Mouse (Mus musculus) hindbrain, embryonic 15.5 days (tissue): ENCODE data around the gene Rap2b. TPM values are rescaled to one million over a fixed set of nuclear protein-coding genes. Genes with fewer than 3 reads are reported as not detected.

ENCODE experiments used
- ATAC-seq: fragments of 200-750 bp; cut with Nextera tagmentation; 2 replicates; pipeline ENCODE4 v1.8.0; 2017; ENCODE audit warnings: low read depth, moderate number of reproducible peaks, moderate TSS enrichment; ENCODE audit not compliant: low FRiP score
- H3K27ac ChIP-seq: fragments of 300-500 bp; sonication (generic); replicated peaks from 2 replicates; pipeline ENCODE4 v1.5.1; 2015; ENCODE audit warnings: mild to moderate bottlenecking, inconsistent platforms
- H3K27me3 ChIP-seq: fragments of 300-500 bp; sonication (generic); 2 replicates; pipeline ENCODE4 v1.6.1; 2015; ENCODE audit warnings: control low read depth, inconsistent platforms
- H3K36me3 ChIP-seq: fragments of 300-500 bp; sonication (generic); 2 replicates; pipeline ENCODE4 v1.6.1; 2015; ENCODE audit warnings: control low read depth, inconsistent platforms
- H3K4me1 ChIP-seq: fragments of 300-500 bp; sonication (generic); replicated peaks from 2 replicates; pipeline ENCODE4 v1.6.1; 2015; ENCODE audit warnings: control low read depth, inconsistent platforms
- H3K4me2 ChIP-seq: fragments of 300-500 bp; sonication (generic); 2 replicates; pipeline ENCODE4 v1.6.1; 2015; ENCODE audit warnings: moderate library complexity, mild to moderate bottlenecking, inconsistent platforms
- H3K4me3 ChIP-seq: fragments of 300-500 bp; sonication (generic); 2 replicates; pipeline ENCODE4 v1.5.1; 2015; ENCODE audit warnings: mild to moderate bottlenecking, inconsistent platforms
- H3K9ac ChIP-seq: fragments of 300-500 bp; sonication (generic); 2 replicates; pipeline ENCODE4 v1.6.1; 2015; ENCODE audit warnings: inconsistent platforms
- H3K9me3 ChIP-seq: fragments of 300-500 bp; sonication (generic); 2 replicates; pipeline ENCODE4 v1.6.1; 2016; ENCODE audit warnings: control low read depth, inconsistent platforms
- WGBS: fragments of 180-500 bp; shearing (Covaris S2); methylation state at CpG from one replicate; pipeline ENCODE4 v1.1.7; 2015; 5-methylcytosine and 5-hydroxymethylcytosine counted together
- polyA plus RNA-seq: library from polyadenylated mRNA; unstranded; fragments of >200 nt; fragmentation: Nextera tagmentation; extraction: Ambion mirVana; gene quantifications from 2 replicates; pipeline ENCODE4 v1.2.1, GENCODE M21; 2015

The Rap2b gene
- polyA plus RNA-seq, 1 experiment from 2014 or later = 10.7 TPM

- Histone ChIP-seq H3K36me3 (no peaks in the 10 kb centered on the region), H3K4me2 (no peak overlapping the region), H3K27me3 (no peaks in the 10 kb centered on the region), H3K9me3 (no peaks in the 10 kb centered on the region), H3K27ac (no peak overlapping the region), H3K9ac (no peak overlapping the region), H3K4me3 (no peak overlapping the region), H3K4me1 (peaks cover 4% of the 10 kb centered on the region)
- ATAC-seq = no peak
- WGBS = 57% methylated on average over 7 of the region's 7 CpGs
These were observed 2.6 kb upstream of the Rap2b start for GRCm38 (mm10) chr3:61358756-61359293.

- Histone ChIP-seq H3K9ac (peak overlapping the region; percentile 49), H3K9me3 (no peaks in the 10 kb centered on the region), H3K4me3 (peak overlapping the region; percentile 82), H3K27ac (peak overlapping the region; percentile 89), H3K4me1 (peaks cover 24% of the 10 kb centered on the region), H3K36me3 (no peaks in the 10 kb centered on the region), H3K4me2 (peak overlapping the region; percentile 90), H3K27me3 (no peaks in the 10 kb centered on the region)
- no peak for ATAC-seq
- WGBS = 5% methylated on average over 9 of the region's 9 CpGs
These were observed 1.4 kb downstream of the Rap2b start for GRCm38 (mm10) chr3:61362821-61363160.

- peaks cover 30% of the 10 kb centered on the region for H3K4me1 ChIP-seq
- WGBS = under 1% methylated on average over 30 of the region's 30 CpGs
These were observed 1.9 kb downstream of the Rap2b start for GRCm38 (mm10) chr3:61363161-61363988.

GRCm38 (mm10) chr3:61363989-61364660 lies 2.7 kb downstream of the Rap2b start:
- Histone ChIP-seq H3K4me3 (peak overlapping the region; percentile 82), H3K9ac (peak overlapping the region; percentile 86), H3K27me3 (no peaks in the 10 kb centered on the region), H3K4me1 (peaks cover 37% of the 10 kb centered on the region), H3K4me2 (peak overlapping the region; percentile 90), H3K9me3 (no peaks in the 10 kb centered on the region), H3K27ac (peak overlapping the region; percentile 89), H3K36me3 (no peaks in the 10 kb centered on the region)
- ATAC-seq = peak; percentile 92
- WGBS = under 1% methylated on average over 46 of the region's 51 CpGs

More at GRCm38 (mm10) chr3:61363161-61363988, 1.9 kb downstream of the Rap2b start:
- Histone ChIP-seq H3K4me3 (peak overlapping the region; percentile 82), H3K36me3 (no peaks in the 10 kb centered on the region), H3K27me3 (no peaks in the 10 kb centered on the region), H3K9me3 (no peaks in the 10 kb centered on the region), H3K27ac (peak overlapping the region; percentile 89), H3K9ac (peak overlapping the region; percentile 49), H3K4me2 (peak overlapping the region; percentile 90)
- ATAC-seq = peak; percentile 94

- no peaks in the 10 kb centered on the region for H3K9me3 ChIP-seq
- no peaks in the 10 kb centered on the region for H3K27me3 ChIP-seq
- peak overlapping the region; percentile 82 for H3K4me3 ChIP-seq
- H3K9ac ChIP-seq = peak overlapping the region; percentile 86
- H3K4me2 ChIP-seq = peak overlapping the region; percentile 90
- H3K27ac ChIP-seq = peak overlapping the region; percentile 89
- H3K36me3 ChIP-seq = peaks cover 3% of the 10 kb centered on the region; the same call in 1 of the 2 replicates
- ATAC-seq = peak; percentile 64; the same call in 1 of the 2 replicates
- H3K4me1 ChIP-seq = peaks cover 37% of the 10 kb centered on the region
- 0% methylated on average over 24 of the region's 33 CpGs for WGBS
These were observed 3.2 kb downstream of the Rap2b start for GRCm38 (mm10) chr3:61364661-61364977.

- H3K4me1 ChIP-seq = peaks cover 37% of the 10 kb centered on the region
- peak overlapping the region; percentile 89 for H3K27ac ChIP-seq
- no peaks in the 10 kb centered on the region for H3K9me3 ChIP-seq
- WGBS = under 1% methylated on average over 68 of the region's 68 CpGs
- H3K9ac ChIP-seq = peak overlapping the region; percentile 86
- H3K4me2 ChIP-seq = peak overlapping the region; percentile 90
- ATAC-seq = no peak
- no peaks in the 10 kb centered on the region for H3K27me3 ChIP-seq
- peak overlapping the region; percentile 82 for H3K4me3 ChIP-seq
- H3K36me3 ChIP-seq = peaks cover 3% of the 10 kb centered on the region; the same call in 1 of the 2 replicates
These were observed 3.7 kb downstream of the Rap2b start for GRCm38 (mm10) chr3:61364978-61365778.

GRCm38 (mm10) chr3:61365779-61366373 lies 4.4 kb downstream of the Rap2b start, which contains the start of gene B430305J03Rik:
Gene B430305J03Rik (minus strand): TSS chr3:61365951.
- H3K27ac ChIP-seq = peak within 1 kb of the TSS; percentile 89
- peaks cover 37% of the 10 kb centered on the region for H3K4me1 ChIP-seq
- peak within 1 kb of the TSS; percentile 86 for H3K9ac ChIP-seq
- peaks cover 3% of the 10 kb centered on the region; the same call in 1 of the 2 replicates for H3K36me3 ChIP-seq
- H3K4me2 ChIP-seq = peak within 1 kb of the TSS; percentile 90
- no peaks in the 10 kb centered on the region for H3K9me3 ChIP-seq
- ATAC-seq = no peak
- WGBS = 2% methylated on average over 10 of the region's 10 CpGs
- no peaks in the 10 kb centered on the region for H3K27me3 ChIP-seq
- peak within 1 kb of the TSS; percentile 82 for H3K4me3 ChIP-seq

- no peaks in the 10 kb centered on the region for H3K27me3 ChIP-seq
- 93% methylated on average over 1 of the region's 1 CpGs for WGBS
- H3K9ac ChIP-seq = no peak overlapping the region
- H3K4me1 ChIP-seq = peaks cover 32% of the 10 kb centered on the region
- no peak overlapping the region for H3K4me3 ChIP-seq
- H3K9me3 ChIP-seq = no peaks in the 10 kb centered on the region
- H3K36me3 ChIP-seq = peaks cover 3% of the 10 kb centered on the region; the same call in 1 of the 2 replicates
- no peak overlapping the region for H3K27ac ChIP-seq
- no peak for ATAC-seq
- peak overlapping the region; percentile 90; the same call in 1 of the 2 replicates for H3K4me2 ChIP-seq
These were observed 7.0 kb downstream of the Rap2b start for GRCm38 (mm10) chr3:61368446-61368845.

GRCm38 (mm10) chr3:61376001-61376400 lies 14.6 kb downstream of the Rap2b start:
- WGBS = 95% methylated on average over 8 of the region's 8 CpGs
- no peak overlapping the region for H3K4me3 ChIP-seq
- H3K9me3 ChIP-seq = no peaks in the 10 kb centered on the region
- H3K36me3 ChIP-seq = no peaks in the 10 kb centered on the region
- ATAC-seq = no peak
- H3K4me1 ChIP-seq = no peaks in the 10 kb centered on the region
- H3K27me3 ChIP-seq = no peaks in the 10 kb centered on the region
- H3K27ac ChIP-seq = no peak overlapping the region
- no peak overlapping the region for H3K4me2 ChIP-seq
- H3K9ac ChIP-seq = no peak overlapping the region

- H3K27me3 ChIP-seq = no peaks in the 10 kb centered on the region
- no peaks in the 10 kb centered on the region for H3K9me3 ChIP-seq
- no peaks in the 10 kb centered on the region for H3K36me3 ChIP-seq
- no peak overlapping the region for H3K4me2 ChIP-seq
- no peak overlapping the region for H3K4me3 ChIP-seq
- WGBS = 84% methylated on average over 4 of the region's 4 CpGs
- H3K27ac ChIP-seq = no peak overlapping the region
- H3K9ac ChIP-seq = no peak overlapping the region
- no peak for ATAC-seq
- no peaks in the 10 kb centered on the region for H3K4me1 ChIP-seq
These were observed 24.9 kb downstream of the Rap2b start for GRCm38 (mm10) chr3:61386368-61386767.

GRCm38 (mm10) chr3:61391564-61391963 lies 30.1 kb downstream of the Rap2b start:
- Histone ChIP-seq H3K9ac (no peak overlapping the region), H3K27me3 (no peaks in the 10 kb centered on the region), H3K4me1 (no peaks in the 10 kb centered on the region), H3K27ac (no peak overlapping the region), H3K36me3 (no peaks in the 10 kb centered on the region), H3K4me3 (no peak overlapping the region), H3K4me2 (no peak overlapping the region), H3K9me3 (no peaks in the 10 kb centered on the region)
- ATAC-seq = no peak
- WGBS = 79% methylated on average over 4 of the region's 4 CpGs
